Mouse (Mus musculus) C2C12 (cell line): ENCODE data around the gene Clpx.

Experiments
- CEBPB ChIP-seq: IDR thresholded peaks from one replicate; pipeline ENCODE4 v1.6.1; 2011; ENCODE audit warnings: low read depth, mild to moderate bottlenecking, control low read depth, moderate library complexity
- CTCF ChIP-seq: IDR thresholded peaks from one replicate; pipeline ENCODE4 v1.5.1; 2011; ENCODE audit not compliant: control insufficient read depth, insufficient read depth, insufficient read length
- MAX ChIP-seq: IDR thresholded peaks from one replicate; pipeline ENCODE4 v1.6.1; 2011; ENCODE audit warnings: mild to moderate bottlenecking, control low read depth
- USF1 ChIP-seq: IDR thresholded peaks from one replicate; pipeline ENCODE4 v1.6.1; 2011; ENCODE audit warnings: low read depth, mild to moderate bottlenecking, control low read depth, moderate library complexity

DNA sequence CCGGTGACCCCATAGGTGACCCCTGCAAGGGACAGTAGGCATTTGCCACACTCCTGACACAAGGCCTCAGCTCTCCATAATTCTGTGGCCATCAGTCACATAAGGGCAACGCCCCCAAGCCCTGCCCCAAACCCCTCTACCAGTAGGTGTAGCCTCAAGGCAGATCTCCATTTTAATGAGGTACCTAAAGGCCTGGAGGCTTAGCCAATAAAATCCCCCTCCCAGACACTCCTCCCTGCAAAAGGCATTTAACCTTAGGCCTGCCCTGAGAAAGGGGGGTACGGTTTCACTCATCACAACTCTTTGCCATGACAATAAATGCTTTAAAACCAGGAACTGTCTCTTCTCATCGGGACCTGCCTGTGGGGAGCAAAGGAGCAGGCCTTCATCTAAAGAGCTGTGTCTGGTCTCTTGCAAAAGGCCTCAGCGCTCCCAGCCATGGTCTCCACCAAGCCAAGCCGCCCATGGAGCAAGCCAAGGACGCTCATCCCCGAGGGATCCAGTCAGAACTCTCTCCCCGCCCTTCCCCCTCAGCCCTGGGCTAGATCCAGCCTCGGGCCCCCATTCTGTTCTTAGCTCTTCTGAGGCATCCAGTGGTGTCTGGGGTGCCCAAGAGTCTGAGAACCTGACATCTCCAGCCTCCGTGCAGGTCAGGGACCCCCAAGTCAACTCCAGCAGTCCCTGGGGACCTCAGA, 38.0 kb upstream of the Clpx start:
- TF ChIP-seq CTCF (no peak), MAX (no peak), CEBPB (no peak), USF1 (no peak)
